Mouse (Mus musculus) urinary bladder, postnatal 10 days (tissue): ENCODE measurements around the gene Nos1ap.
A peak's percentile ranks its signal among the peaks of the same experiment; 100 is the strongest.

Experiments
- DNase-seq: peaks from one replicate; pipeline ENCODE4 v3.0.0; 2022; ENCODE audit warnings: low spot score

The Nos1ap gene

DNA sequence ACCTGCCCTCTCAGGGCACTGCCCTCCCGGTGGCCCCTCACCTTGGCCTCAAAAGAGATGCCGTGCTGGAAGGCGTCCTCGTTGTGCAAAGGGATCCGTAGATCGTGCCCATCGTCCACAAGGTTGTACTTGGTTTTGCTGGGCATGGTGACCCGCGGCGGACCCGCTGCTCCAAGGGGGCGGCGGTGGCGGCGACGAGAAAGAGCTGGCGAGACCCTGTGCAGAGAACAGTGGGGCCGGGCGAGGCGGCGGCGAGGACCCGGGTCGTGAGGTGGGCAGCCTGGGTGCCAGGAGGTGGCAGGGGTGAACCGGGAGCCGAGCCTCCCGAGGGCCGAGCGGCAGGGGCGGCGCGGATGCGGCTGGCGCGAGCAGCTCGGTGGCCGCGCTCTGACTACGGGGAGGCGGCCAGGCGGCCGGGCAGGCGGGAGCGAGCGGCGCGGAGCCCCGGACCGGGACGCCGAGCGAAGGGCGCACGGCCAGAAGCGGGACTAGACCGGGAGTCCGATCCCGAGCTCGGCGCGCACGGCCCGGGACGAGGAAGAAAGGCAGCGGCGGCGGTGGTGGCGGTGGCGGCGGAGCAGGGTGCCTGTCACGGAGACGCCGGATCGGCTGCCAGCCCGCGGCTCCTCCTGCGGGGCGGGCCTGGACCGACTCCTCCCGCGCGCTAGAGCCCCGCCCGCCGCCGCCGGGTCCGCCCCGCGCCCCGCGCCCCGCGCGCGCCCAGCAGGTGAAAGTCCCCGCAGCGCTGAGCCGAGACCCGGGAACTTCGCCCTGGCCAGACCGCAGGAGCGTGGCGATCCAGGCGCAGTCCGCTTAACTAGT is at the start of gene Nos1ap:
TSS of gene Nos1ap (minus strand) at position 643 of the 822 bp plus-strand sequence.
- peak; percentile 31 for DNase-seq

DNA sequence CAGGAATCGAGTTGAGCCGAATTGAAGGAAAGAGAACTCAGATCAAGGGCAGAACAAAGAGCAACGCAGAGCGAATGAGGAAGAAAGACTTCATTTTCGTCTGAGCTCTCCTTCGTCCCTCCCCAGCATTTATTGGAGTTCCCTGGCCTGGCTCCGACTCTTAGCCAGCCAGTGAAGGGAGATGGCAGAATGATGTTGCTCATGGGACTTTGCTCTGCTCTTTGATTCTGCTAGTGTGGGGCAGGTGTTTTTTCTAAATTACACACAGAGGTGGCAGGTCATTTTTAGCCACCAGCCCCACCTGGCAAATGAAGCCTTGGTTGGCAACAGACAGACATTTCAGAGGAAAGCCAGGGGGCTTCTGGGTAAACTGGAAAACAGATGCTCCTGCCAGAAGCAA is 49.3 kb upstream of the Nos1ap start:
- DNase-seq: no peak

DNA sequence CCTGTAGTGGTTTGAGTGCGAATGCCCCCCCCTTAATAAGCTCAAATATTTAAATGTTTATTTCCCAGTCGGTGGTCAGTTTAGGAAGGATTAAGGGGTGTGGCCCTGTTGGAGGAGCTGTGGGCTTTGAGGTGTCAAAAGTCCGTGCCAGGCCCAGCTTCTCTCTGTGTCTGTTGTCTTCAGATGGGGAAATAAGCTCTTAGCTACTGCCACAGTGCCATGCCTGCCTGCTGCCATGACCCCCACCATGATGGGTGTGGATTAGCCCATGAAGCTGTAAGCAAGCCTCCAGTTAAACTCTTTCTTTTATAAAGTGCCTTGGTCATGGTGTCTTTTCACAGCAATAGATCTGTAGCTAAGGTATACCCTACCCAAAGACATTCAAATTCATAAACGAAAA is 43.2 kb upstream of the Nos1ap start:
- no peak for DNase-seq

DNA sequence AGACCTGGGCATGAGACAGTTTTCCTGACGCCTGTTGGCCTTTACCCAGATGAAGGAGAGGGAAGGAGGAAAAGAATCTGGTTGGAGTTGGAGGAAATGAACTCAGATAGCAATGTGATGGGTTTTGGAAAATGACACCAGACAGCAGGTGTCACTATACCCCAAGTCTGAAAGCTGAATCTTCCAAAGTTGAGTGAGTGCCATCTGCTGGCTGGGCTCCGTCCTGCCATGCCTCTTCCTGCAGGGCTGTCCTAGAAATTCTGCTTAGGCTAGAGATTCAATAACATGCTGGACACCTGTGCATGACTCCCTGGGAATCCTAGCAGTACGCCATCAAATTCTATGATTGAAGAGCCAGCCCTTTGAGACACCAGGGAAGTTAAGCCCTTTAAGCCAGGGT is 42.7 kb upstream of the Nos1ap start:
- DNase-seq: no peak

DNA sequence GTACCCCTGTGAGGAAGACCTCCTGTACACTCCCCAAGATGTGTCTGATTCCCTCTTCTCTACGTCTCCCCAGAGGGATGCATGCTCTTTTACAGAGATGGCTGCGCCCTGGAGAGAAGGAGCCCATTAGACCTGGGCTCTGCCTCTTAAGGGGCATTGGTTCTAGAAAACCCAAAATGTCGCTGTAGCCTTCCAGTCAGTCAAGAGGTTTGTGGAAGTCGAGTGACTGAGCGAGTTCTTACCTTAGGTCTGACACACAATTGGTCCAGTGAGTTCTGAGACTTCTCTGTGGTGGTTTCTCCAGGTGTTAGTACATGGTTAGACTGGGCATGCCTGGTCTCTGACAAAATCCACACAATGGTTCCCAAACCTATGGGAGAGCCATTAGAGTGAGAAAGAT is 41.9 kb upstream of the Nos1ap start:
- DNase-seq: no peak

DNA sequence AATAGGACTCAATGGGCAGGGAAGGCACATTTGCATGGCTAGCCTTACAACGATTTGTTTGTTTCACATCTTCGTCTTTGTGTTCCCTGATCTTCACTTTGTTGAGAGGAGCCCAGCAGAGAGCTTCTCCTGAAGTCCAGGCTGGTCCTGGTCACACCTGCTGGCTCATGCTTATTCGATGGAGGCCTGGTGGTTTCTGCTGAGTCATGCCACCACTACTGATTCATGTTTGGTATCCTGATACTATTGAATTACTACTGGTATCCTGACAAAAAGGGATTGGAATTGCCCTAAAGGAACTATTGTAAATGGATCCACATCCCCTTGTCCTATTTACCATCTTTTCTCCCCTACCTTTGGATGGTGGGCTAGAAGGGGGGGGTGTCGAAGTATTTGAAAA is 40.8 kb upstream of the Nos1ap start:
- DNase-seq: no peak

DNA sequence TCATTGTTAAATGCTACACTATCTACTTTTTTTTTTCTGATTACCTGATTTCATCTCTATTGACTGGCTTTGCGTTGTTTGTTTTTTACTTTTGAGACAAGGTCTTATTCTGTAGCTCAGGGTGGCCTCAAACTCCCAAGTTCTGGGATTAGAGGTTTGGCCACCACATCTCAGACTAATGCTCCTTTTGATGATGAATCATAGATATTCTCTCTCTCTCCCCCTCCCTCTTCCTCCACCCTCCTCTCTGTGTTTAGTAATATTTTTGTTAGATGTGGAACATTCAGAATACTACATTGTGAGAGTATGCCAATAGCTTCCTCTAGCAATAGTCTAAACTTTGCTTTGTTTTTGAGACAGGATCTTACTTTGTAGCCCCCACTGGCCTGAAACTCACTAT is 33.8 kb upstream of the Nos1ap start:
- no peak for DNase-seq

DNA sequence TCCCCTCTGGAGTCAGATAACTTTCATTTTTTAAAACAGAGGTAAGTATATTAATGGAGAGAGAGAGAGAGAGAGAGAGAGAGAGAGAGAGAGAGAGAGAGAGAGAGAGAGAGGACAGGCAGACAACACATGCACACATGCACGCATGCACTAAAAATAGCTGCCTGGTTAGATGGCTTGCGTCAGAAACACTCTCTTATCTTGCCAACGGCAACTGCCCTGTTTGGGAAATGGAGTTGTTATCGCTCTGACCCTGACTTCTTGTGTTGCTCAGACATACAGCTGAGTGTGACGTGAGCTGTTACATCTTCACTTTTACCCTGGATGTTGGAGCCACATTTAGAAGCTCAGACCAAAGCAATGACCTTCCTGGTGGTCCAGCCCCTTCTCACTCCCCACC is 33.3 kb upstream of the Nos1ap start:
- no peak for DNase-seq

DNA sequence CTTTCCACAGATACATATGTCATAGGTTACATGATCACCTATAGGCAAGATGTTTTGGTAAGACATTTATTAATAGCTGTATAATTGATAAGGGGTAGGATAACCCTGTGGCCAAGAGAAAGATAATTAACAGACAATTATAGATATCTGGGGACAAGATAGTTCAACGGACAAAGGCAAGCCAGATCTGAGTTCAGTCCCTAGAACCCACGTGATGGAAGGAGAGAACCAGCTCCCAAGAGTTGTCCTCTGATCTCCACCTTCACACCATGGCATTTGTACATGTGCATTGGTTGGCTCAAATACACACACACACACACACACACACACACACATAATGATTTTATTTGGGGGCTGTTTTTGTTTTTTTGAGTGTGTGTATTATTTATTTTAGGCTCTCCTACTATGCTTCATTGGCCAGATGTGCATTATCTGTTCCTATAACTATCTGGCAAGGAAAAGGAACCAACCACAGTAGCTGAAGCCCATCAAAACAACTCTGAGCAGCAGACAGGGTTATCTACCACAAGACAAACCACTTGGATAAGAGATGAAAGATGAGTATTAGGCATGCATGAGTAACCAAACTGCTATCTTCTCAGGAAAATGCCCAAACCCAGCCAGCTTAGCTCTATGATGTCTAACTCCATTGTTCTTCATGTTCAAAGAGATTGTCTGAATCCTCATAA is 30.2 kb upstream of the Nos1ap start:
- DNase-seq: no peak

DNA sequence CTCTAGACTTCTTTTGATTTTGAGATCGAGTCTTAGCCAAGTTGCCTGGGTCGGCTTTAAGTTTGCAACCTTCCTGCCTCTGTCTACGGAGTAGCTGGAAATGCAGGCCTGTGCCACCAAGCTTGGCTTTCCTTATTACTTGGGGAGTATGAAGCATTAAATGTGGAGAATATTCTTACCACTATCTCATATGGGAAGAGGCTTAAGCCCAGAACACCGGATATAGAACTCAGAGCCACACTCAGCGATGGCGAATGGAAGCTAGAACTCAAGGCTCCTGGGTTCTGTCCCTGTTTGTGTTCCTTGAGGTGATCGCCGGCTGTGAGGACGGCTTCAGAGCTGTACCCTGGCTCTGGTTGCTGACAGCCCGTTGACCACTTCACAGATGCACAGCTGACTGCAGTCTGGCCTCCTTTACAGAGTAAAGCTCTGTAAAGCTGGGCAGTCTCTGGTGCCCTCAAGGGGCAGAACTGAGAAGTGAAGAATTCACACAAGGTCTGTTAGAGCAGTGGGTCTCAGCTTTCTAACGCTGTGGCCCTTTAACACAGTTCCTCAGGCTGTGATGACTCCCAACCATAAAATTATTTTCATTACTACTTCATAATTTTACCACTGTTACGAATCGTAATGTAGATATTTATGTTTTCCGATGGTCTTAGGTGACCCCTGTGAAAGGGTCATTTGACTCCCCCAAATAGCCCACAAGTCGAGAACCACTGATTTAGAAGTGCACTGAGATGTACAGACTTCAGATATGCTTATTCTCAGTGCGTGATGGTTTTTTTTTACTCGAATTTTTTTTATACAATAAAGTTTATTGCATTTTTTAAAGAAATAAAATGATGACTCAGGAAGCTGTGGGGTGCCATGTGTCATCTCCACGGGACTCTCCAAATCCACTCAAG is 23.6 kb upstream of the Nos1ap start:
- DNase-seq: no peak

DNA sequence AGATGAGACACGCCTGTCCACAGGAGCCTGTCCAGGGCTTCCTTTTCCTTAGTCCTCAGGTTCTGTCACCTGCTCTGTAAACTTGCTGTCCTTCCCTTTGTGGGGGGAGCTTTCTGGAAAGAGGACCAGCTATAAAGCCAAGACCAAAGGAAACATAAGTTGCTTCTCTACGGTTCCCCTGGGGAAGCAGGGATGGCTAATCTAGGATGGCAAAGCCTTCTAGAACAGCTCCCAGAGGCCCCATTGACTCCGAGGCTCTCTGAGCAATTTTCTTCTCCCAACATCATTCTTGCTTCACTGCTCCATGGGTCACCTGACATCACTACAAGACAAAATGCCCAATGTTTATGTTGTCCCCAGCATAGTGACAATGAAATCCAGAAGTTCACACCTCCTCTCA is 22.0 kb upstream of the Nos1ap start:
- DNase-seq: no peak

DNA sequence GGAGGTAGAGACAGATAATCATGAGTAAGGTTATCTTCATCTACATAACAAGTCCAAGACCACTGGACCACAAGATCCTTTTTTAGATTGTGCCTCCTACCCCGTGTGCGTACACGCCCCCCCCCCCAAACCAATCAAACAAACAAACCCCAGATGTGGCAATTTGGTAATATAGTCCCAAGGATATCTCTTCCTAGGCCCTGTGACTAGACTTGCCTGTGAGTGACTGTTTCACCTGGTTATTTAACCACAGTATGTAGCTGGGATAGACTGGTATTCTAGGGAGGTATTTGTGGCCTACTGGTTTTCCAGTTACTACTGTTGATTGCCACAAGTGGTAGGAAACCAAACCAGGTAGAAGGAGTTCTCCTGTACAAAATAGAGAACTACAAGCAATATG is 21.0 kb upstream of the Nos1ap start:
- DNase-seq: no peak

DNA sequence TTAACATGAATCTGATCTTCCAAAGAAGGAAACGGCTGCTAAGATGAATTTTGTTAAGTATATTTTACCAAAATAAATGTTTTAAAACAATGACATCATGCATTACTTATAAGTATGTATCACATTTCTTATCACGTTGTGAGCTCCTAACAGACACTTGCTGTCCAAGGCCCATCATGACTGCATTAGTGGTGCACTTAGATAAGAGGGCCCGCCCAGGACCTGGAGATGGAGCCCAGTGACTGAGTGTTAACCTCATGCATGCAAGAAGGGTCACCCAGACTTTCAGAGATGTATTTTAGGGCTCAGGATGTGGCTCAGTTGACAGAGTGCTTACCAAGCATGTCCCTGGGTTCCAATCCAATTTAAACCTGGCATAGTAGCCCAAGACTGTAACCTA is 20.6 kb upstream of the Nos1ap start:
- DNase-seq: no peak

DNA sequence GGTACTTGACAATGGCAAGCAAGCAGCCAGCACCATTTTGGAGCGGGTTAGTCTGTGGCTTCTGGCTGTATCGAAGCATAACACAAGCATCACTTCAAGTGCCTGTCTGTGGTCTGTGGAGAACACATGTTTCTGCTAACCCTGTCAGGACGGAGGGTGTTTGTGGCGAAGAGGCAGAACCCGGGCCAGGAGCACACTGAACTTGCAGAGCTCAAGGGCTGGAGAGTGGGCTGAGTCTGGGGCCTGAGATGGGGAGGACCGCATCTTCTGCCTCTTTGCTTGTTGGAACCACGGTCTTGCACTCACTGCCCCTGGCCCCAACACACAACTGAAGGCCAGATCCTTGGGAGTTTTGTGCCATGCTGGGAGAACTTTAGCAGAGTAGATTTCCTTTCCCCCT is 20.2 kb upstream of the Nos1ap start:
- no peak for DNase-seq

DNA sequence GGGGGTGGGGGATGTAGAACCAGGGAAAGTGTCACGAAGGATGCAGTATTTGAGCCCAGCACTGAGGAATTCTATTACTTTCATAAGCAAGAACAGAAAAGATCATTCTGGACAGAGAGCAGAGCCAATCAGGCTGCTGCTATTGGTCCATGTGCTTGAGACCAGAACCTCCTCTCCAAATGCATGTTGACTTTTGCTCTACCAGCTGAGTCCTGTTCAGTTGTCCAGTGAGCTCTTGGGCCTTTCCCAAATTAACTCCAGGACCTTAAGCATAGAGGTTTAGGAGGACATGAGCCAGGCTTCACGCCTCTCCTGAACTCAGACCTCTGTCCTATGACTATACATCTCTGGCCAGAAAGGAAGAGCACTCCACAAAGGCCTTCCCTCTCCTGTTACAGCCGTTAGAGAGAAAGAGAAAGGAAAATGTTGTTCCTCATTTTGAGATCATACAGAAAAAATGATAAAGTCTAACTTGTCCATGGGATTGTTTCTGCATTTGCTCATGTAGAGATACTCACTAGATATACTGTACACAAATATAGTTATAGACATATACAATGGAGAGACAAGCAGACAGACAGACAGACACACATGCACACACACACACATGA is 18.9 kb upstream of the Nos1ap start:
- DNase-seq: no peak

DNA sequence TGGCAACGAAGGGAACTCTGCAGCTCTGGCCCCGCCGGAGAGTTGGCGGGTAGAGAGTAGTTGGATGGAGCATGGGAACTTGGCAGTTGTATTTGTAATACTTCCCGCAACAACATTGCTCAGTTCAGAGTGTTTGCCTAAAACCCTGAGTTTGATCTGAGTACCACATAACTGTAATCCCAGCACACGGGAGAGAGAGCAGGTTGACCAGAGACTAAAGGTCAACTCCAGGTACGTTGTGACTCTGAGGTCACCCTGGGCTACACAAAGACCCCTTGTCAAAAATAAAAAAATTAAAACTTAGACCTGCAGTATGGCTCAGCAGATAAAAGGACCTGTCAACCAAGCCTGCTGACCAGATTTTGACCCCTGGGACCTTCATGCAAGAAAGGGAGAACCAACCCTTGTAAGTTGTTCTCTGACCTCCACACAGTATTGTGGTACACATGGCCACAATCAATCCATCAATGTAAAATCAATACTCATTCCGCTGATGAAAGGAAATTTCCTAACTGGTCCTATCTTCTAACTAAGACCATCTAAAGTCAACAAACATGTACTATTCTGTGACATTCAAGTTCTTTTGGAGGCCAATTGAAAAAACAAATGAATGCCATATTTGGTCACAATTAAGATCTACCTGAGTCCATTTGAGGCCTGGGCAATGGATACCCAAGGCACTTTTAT is 17.7 kb upstream of the Nos1ap start:
- no peak for DNase-seq

DNA sequence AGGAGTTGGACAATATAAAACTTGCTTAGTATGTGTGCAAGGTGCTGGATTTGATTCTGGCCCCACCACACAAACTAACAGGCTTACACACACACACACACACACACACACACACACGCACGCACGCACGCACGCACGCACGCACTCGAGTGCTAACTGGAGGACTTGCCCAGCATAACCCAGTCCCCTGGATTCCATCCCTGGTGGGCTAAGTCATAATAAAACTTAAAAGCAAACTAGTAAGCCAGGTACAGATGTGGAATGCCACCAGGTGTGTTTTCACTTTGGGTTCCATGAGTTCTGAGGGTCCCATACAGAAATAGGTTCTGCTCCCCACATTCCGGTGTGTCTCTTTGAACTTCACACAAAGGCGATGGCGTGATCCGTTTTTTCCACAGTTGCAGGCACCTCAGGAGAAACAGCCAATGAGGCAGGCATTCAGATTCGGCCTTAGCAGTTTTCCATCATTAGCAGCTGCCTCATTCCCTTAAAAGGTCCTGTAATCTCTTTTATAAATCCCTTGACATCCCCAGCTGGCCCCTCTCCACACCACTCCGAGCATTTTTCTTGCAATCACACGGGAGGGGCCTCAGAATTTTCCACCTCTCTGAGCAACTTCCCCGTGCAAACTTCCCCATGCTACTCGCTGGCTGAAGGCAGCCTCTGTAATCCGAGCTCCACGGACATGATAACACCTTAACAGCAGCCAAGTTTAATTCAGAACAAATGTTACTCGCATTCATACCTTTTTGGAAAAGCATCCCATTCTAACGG is 15.8 kb upstream of the Nos1ap start:
- no peak for DNase-seq

DNA sequence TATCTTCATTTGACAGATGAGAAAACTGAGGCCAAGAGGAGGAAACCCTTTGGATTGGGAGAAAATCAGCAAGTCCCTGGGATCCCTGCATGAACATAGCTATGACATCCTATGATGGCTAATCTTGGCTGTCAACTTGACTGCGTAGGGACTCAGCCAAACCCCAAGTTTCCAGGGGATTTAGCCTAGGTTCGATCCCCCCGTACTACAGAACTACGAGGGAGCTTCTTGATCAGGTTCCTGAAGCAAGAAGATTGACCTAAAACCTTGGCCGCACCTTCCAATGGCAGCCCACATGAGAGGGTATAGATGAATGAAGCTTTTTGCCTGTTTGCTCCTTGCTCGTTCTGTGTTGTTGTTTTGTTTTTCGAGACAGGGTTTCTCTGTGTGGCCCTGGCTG is 4.9 kb upstream of the Nos1ap start:
- DNase-seq: no peak

DNA sequence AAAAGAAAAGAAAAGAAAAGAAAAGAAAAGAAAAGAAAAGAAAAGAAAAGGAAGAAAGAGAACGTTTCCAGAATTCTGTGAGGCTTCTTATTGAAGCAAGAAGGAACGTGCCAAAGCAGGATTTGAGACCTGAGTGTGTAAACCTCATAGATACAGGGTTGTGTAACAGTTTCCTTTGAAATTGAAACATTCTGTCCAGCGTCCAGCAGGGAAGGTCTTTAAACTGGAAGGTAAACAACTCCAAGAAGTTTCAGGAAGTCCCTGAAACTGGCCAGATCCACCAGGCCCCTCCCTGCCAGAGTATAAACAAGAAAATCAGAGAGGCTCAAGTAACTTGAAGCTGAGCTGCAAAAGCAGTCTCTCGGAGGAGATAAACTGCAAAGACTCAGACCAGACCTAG is 870 bp upstream of the Nos1ap start:
- DNase-seq: no peak

DNA sequence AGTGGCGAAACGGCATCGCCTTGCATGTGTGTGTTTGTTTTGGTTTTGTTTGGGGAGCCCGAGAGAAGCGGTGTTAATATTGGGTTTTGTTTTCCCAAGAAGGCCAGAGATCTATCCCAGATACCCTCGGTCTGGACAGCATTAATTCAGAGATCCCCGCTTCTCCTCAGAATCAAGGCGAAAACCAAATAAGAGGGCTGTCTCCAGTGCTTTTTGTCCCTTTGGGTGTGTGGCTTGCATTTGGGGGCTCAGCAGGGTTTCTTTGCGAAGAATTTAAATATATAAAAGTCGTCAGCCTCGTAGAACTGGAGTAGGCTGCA is 340 bp upstream of the Nos1ap start:
- DNase-seq: no peak

DNA sequence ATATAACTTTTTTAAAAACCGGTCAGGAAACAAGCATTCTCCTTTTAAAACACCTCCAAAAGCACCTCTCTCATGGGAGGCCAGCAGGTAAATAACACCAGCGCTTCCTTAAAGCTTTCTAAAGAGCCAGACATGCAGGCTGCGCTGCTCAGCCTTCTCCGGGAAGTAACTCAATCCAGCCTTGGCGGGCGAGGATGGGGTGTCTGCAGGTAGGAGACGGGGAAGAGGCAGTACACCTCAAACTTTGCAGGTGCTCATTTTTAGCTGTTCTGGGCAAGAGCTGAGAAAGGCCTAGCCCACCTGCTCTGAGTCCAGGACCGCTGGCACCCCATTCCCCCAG is 812 bp downstream of the Nos1ap start:
- DNase-seq: no peak
